Mouse (Mus musculus): ENCODE data around the gene Slc38a1.

The Slc38a1 gene

DNA sequence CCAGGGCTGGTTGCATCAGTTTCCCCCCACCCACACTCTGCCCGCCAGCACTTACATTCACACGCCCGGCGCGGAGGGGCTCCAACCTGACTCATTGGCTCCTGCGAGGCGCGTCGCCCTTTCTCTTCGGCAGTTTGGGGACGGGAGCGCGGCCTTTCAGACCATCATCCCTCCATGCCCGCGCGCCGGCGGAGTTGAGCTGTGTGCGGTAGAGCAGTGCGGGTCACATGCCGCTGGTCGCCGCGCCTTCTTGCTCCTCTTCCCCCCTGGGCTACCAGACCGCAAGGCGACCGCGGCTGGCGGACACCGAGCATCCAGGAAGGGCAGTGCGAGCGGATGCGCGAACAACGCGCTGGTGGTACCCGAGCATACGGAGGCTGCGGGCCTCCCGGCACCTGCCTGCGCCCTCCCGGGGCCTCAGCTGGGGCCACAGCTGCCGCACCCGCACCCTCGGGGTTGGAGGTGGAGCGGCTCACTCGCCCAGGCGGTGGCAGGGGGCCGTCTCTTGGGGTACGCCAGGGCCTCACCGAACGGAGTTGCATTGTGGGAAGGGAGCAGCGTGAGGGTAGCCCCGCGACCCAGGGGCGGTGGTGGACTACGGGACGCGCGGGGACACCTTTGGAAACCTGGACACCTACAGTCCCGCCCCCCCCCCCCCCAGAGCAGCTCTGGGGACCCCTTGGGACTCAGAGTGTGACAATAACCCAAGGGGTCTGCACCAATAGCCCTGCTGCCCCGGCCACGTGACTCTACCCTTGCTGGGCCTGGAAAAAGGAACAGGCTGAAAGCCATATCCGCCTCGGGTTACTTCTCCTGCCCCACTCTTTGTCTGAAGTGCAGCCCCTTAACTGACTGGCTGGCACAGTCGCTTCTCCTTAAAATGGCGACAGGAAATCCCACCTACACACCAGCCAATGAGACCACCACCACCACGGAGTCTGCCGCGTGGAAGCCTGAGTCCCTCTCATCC lies at the start of gene Slc38a1:
Gene Slc38a1 (minus strand): TSS at position 478 of the 970 bp plus-strand sequence.
- no peak for TF ChIP-seq GATA4 (IDR thresholded peaks at IDR 0.05; ENCODE audit: insufficient replicate concordance, low read length)

DNA sequence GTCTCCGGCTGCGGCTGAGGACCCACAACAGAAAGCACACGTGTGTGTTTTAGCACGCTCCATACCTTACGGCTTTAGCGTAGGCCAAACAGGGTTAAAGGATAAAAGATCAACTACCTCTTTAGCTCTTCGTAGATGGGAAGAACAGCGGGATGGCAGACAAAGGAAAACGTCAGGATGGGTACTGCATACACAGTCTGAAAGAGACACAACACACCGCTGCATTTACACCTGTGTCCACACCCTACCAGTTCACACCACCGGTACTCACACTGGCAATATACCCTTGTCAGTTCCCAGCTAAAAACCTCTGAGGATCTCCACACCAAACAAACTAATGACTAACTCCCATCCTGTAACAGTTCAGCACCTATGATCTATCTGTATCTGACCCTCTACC lies 49.7 kb upstream of the Slc38a1 start:
- TF ChIP-seq GATA4 (IDR thresholded peaks at IDR 0.05; ENCODE audit: insufficient replicate concordance, low read length), result no peak

DNA sequence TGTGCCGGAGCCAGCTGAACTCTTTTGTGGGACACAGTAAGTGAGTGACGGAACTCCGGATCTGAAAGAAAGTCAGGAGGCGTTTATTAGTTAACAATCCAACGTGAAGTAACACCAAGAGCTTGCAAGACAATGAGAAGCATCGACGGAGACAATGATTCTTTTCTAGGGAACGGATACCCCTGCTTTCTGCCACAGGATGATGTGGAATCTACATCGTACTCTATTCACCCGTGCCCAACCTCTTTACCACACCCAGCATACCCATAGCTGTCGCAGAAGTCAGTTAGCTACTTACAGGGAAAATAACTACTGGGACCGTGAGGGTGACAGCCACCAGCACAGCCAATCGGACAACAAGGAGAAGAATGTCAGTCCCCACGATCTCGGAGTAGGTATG lies 48.7 kb upstream of the Slc38a1 start:
- TF ChIP-seq GATA4 (IDR thresholded peaks at IDR 0.05; ENCODE audit: insufficient replicate concordance, low read length), result no peak

DNA sequence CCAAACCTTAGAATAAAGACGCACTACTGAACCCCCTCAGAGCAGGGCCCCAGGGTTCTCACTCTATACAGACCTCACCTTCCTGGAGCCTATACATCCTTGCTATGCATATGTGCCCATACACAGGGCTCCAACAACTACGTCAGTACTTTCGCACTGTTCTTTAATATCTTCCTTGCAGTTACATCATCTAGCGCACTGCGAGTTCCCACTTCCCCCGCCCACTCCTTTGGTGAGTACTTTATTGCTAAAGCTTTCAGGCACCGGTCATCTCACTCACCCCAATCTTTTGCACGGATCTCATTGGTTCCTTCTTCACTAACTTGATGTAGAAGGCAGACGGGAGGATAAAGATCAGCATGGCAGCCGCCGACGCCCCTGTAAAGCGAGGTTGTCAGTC lies 48.1 kb upstream of the Slc38a1 start:
- TF ChIP-seq GATA4 (IDR thresholded peaks at IDR 0.05; ENCODE audit: insufficient replicate concordance, low read length), result no peak

DNA sequence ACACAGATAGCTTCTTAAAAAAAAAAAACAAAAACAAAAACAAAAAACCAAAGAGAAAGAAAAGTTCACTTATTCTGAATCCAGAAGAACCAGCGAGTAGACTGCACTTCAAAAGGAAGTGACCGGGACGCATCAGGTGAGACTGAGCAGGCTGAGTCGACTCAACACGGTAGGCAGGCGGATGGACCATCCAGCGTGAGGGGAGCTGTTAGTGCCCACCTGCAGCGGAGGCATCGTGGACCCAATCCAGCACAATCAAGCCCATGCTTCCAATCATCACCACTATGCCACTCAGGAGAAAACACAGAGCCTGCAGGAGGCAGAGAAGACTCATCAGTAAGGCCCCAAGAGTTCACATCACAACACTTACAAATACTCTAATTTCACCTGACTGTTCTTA lies 47.2 kb upstream of the Slc38a1 start:
- no peak for TF ChIP-seq GATA4 (IDR thresholded peaks at IDR 0.05; ENCODE audit: insufficient replicate concordance, low read length)

DNA sequence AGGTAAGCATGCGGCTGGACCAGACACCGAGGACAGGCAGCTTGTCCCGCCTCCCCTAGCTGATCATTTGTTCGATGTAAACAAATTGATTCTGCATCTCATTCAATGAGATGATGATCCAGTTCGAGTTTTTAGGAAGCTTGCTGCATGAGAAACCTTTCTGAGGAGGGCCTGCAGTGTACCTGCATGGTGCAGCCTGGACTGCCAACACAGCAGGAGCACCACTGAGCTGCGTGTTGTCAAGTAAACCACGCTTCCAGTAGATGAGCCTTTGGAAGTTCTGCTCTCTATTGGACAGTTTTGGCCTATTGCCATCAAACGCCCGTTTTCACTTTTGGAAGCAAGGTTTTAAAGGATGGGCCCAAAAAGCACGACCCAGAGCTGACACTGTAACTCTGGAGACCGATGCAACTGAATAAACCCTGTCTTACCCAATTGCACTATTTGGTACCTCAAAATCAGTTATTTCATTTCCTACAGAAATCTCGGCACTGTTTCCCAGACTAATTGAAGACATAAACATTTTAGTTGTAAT lies 46.1 kb upstream of the Slc38a1 start:
- TF ChIP-seq GATA4 (IDR thresholded peaks at IDR 0.05; ENCODE audit: insufficient replicate concordance, low read length), result no peak

DNA sequence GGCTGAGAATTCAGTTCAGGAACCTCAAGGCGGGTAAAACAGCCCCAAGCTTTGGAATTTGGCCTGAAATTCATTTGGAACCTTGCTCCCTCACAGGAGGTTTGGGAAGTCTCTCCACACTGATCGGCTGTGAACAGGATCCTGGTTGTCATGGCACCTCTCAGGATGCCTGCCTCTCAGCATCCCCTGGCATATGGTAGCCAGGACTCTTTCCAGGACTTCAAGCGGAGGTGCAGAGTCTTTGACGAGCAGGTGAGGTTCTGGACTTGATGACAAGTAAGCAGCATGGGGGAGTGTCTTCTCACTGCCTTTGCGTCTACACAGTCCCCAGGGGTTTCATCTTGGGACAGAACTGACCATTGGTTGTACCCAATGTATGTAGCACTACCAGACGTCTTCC lies 45.3 kb upstream of the Slc38a1 start:
- TF ChIP-seq GATA4 (IDR thresholded peaks at IDR 0.05; ENCODE audit: insufficient replicate concordance, low read length), result no peak

DNA sequence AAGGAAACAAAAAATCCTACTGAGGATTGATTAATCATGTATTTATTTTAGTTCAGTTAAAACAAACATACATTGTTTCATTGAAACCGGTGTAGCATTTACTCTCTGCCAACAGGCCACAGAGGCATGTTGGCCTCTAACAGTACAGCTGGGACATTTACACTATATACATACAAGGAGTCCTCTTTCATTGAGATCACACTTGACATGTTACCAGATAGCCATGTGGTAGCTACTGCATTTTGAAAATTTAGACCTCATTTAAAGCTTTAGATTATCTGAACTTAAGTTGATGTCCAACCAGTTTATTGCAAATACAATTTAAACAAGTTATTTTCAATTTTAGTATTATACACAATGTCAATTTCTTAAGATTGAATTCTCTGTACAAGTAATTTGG lies 44.7 kb upstream of the Slc38a1 start:
- no peak for TF ChIP-seq GATA4 (IDR thresholded peaks at IDR 0.05; ENCODE audit: insufficient replicate concordance, low read length)

DNA sequence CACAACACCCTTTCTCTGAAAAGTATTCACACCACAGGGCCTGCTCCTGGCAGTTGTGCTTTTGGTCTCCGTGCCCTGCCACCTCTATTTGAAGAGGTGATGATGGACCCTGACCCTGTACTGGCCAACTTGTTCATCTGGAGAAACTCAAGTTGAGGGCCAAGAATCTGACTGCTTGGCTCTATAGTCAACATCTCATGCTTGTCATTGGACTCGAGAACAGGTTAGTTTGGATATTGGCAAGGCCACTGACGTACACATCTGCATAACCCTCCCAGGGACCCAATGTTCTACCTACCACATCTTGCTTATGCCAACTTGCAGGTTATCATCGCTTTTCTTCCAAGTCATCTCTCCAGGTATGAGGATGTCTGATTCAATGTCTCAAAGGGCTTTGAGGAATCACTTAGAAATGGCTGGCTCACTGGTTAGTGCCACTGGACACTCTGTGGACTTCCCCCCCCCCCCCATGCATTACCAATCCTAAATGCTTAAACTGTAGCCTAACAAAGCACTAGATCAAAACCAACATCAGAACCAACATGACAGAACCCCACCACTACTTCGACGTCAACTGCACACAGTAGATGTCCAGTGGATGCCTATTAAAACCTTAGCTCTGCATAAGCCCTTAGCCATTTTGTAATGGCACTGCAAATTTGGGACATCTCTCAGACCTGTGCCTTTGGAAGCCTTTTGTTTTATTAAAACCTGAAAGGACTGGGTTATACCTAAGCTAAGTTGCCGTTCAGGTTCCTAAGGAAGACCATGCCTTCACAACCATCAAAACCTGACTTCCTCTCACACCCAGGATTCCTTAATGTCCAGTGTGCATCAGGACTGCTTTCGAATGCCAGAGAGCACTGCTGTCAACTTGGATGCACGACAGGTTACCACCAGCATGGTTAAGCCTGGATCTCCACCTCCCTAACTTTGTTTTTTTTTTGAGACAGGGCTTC lies 43.8 kb upstream of the Slc38a1 start:
- TF ChIP-seq GATA4 (IDR thresholded peaks at IDR 0.05; ENCODE audit: insufficient replicate concordance, low read length), result no peak

DNA sequence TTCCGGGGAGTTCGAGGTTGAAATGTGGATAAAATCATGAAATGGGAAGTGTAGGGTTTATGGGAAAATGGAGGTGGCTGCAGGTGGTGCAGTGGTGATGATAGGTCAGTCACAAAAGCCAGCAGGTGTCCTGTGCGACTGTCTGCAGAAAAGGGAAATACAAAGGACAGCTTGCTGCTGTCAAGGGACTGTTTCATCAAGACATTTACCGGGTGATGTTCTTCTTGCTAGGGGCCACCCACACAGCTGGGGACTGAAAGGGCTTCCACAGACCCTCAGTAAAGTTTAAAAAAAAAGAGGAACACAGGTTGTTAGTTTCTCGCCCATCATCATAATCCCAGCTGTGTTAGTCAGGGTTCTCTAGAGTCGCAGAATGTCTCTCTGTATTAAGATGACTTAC lies 42.6 kb upstream of the Slc38a1 start:
- no peak for TF ChIP-seq GATA4 (IDR thresholded peaks at IDR 0.05; ENCODE audit: insufficient replicate concordance, low read length)

DNA sequence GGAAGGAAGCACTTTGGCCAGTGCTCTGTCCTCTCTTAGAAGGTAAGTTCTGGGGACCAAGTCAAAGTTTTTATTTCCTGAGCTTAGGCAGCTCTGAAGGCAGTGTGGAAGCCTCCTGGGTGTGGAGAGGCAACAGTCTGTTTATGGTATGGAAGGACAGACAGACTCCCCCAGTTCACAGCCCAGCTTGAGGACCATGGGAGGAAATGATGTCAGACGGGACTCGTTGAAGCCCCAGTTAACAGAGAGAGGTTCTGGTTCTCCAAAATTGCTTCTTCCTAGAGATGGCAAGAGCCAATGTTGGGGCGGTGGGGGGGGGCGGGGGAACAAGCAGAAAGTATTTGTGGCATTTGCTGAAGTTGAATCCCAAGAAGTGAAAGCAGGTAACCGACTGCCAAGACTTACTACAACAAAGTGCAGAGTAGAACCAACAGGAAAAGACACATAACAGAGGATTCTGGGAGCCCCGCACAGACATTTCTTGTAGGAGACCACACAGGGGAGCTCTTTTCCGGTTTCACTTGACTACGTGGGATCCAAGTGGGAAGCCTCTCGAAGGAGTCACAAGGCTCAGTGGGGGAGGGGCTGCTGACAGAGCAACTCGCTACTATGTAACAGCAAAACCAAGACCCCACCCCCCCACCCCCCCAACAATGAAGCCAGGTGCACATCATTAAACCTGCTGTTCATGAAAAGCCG lies 41.6 kb upstream of the Slc38a1 start:
- TF ChIP-seq GATA4 (IDR thresholded peaks at IDR 0.05; ENCODE audit: insufficient replicate concordance, low read length), result no peak

DNA sequence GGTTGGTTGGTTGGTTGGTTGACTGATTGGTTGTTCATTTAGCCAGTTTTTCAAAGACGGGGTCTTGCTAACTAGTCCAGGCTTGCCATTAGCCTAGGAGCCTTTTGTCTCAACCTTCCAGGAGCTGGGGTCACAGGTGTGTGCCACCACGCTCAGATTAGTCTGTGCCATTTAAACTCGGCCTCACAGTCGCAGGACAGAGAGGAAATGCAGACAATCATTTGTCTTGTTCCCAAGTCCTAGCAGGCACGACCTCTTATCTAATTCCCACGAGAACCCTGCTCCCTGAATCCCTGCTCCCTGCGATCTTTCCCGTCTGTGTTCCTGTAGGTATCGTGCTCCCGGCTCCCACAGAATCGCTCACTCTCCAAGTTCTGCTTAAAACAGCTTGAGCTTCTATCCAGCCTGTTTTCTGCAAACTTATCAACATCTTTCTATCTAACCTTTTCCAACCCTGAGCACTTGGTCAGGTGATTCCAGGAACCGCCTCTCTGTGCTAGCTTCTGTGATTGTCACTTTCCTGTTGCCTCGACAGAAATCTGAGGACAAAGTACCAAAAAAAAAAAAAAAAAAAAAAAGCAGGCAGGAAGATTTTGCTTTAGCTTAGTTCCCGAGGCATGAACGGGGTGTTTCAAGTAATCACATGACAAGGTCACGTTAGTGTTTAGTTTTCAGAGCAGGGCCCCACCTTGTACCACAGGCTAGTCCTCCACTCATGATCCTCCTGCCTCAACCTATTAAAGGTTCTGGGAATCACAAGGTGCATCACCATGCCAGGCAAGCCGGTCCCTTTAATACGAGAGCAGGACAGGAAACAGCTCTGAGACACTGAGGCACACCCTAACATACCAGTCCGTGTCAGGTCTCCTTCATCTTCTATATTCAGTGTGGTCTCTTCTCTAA lies 36.4 kb upstream of the Slc38a1 start:
- TF ChIP-seq GATA4 (IDR thresholded peaks at IDR 0.05; ENCODE audit: insufficient replicate concordance, low read length), result no peak

DNA sequence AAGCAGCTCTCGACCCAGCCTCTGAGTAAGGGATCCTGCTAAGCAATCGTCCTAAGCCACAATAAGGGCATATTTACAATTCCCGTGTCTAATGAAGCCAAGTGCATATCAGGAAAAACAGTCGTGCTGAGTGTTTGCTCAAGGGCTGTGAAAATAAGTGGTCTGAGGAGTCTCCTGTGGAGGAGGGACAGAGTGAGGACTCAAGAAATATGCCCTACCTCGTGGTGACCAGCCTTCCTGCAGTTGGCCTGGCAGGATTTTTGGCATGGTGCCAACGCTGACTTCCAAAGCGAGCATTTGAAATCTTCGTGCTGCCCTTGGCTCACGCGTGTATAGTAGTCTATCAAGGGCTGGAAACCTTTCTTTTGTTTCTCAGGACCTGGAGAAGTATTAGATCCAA lies 33.8 kb upstream of the Slc38a1 start:
- no peak for TF ChIP-seq GATA4 (IDR thresholded peaks at IDR 0.05; ENCODE audit: insufficient replicate concordance, low read length)

DNA sequence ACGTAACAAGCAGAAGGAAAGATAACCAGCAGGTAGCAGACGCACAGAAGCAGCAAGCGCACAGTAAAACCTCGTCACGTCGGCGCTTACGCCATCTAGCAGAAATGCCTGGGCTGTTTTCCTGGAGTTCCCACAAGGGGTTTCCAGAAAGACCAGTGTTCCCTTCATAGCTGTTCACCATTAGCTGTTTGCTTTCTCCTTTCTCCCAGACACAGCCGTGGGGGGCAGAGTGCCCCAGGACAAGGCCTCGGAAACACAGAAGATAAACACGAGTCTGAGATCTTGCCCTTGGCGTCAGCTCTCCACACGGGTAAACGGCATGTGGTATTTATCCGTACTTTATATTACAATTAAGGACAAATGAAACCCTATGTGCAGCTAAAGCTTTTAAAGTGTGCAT lies 33.0 kb upstream of the Slc38a1 start:
- TF ChIP-seq GATA4 (IDR thresholded peaks at IDR 0.05; ENCODE audit: insufficient replicate concordance, low read length), result no peak

Data from liver, adult (tissue).